Mouse (Mus musculus): ENCODE results near the gene 4930503B20Rik. TPM values are rescaled to one million over a fixed set of nuclear protein-coding genes. Genes with fewer than 3 reads are reported as not detected.

The 4930503B20Rik gene
- total RNA-seq, 2 experiments from 2014 or later: not detected

GRCm38 (mm10) chr3:146650716-146651115, 401 bp downstream of the 4930503B20Rik start:
- no peak for DNase-seq

- no peak for DNase-seq
Observed at GRCm38 (mm10) chr3:146649311-146649894, 1.7 kb downstream of the 4930503B20Rik start.

GRCm38 (mm10) chr3:146641818-146642427, 9.2 kb downstream of the 4930503B20Rik start:
- DNase-seq: no peak

GRCm38 (mm10) chr3:146632506-146632905, 18.6 kb downstream of the 4930503B20Rik start:
- DNase-seq: no peak

DNA sequence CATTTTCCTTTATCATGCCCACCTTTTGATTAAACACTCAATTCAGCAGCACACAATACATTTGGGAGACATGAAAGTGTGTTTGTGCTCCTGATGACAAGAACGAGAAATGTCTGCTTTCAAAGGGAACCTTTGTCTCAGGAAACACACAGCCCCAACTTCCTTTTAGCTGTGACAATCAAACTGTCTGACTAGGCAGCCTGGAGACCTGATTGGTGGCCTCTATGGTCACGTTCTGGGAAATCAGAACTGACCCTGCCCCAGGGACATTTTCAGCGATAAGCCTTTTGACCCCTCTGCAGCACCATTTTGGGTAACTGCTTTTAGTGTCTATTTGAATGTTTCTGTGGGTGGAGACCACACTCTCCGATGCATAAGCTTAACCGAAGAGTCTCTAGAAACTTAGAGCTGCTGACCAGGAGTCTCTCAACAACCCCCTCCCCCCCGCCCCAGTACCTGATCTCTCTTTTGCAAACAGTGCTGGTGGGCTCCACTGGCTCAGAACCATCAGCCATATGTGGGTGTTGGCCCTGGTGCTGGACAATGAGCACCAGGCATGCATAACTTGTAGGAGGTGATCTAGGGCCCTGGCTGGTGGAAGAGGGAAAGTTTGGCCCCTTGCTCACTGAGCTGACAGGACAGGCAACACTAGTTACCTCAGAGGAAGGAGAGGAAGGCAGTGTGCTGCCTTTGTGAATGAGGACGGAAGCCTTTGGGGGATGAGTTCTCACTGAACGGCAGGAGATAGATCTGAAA, 22.7 kb downstream of the 4930503B20Rik start:
- DNase-seq: no peak

DNA sequence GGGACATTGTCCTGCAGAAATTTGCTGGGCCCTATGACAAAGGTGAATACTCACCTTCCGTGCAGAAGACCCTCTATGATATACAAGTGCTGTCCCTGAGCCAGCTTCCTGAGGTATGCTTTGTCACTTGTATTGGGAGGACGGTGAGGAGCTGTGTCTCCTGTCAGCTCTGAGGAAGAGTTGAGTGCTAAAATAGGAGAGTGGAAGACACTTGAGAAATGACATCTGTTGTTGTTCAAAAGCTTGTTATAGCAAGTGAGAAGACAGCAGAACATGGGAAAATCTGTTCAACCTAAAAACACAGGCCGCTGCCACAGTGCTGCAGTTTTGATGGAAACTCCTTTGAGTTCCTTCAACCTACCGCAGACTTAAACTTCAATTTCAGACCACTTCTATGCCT, 25.4 kb downstream of the 4930503B20Rik start:
- no peak for DNase-seq

GRCm38 (mm10) chr3:146621966-146622365, 29.2 kb downstream of the 4930503B20Rik start:
- DNase-seq: no peak

DNA sequence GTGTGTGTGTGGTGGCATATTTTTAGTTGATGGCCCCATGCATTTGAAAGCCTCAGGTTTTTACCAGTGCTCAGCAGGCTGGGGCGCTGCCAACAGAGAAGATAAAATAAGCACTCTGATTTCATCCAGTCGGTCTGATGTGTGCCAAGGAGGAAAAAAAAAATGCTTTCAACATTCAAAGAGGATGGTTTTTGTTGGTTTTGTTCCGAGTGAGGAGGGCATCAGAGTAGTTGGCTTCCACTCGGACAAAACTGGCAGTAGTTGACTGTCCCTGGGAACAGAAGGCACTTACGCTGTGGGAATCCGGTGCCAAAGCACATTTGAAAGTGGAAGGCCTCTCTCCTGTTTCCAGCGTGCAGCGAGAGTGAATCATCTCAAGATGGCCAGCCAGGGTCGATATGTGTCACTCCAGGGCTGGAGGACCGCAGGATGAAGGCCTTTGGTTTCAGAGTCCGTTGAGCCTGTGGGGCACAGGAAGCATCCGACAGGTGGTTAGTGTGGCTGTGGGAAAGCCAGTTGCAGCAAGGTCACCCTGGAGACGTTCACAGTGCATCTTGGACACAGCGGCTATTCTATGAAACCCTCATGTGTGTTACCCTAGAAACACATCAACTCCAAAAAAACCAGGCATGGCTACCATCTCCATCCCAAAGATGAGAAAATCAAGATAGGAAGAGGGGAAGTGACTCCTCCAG, 30.4 kb downstream of the 4930503B20Rik start:
- peak; percentile 56 to 66 for DNase-seq

DNA sequence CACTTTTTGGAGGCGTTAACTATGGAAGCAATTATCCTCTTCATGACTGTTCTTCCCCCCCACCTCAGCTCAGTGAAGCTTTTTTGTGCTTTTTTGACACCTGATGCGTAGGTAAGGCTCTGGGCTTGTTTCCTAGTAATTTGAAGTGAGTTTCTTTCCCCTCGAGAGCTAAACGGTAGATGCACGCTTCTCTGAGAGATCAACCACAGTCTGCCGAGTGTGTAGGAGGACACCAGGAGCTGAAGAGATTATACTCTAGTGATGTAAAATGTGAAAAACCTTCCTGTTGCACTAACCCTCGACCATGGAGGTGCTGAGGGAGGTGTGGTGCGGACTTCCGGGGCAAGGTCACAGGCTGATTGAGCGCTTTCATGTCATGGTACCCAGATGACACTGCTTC, 31.0 kb downstream of the 4930503B20Rik start:
- DNase-seq: no peak

- no peak for DNase-seq
Observed at GRCm38 (mm10) chr3:146618357-146618756, 32.8 kb downstream of the 4930503B20Rik start.

DNA sequence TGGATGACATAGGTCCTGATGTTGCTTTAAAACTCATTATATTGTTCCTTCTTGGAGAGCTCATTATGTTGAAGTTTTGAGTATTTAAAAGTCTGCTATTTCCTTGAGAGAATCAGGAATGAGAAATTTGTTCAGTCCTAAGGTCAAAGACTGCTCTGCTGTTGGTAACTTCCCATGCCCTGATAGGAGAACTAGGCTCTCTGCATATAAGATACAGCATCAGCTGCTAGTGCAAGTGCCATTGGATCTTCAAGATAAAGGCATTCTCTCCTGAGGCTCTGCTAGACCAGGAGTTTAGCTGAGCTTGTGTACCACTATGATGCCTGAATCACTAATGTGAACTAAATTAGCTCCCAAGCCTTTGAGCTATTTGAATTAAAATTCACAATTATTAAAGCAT, 33.2 kb downstream of the 4930503B20Rik start:
- no peak for DNase-seq

DNA sequence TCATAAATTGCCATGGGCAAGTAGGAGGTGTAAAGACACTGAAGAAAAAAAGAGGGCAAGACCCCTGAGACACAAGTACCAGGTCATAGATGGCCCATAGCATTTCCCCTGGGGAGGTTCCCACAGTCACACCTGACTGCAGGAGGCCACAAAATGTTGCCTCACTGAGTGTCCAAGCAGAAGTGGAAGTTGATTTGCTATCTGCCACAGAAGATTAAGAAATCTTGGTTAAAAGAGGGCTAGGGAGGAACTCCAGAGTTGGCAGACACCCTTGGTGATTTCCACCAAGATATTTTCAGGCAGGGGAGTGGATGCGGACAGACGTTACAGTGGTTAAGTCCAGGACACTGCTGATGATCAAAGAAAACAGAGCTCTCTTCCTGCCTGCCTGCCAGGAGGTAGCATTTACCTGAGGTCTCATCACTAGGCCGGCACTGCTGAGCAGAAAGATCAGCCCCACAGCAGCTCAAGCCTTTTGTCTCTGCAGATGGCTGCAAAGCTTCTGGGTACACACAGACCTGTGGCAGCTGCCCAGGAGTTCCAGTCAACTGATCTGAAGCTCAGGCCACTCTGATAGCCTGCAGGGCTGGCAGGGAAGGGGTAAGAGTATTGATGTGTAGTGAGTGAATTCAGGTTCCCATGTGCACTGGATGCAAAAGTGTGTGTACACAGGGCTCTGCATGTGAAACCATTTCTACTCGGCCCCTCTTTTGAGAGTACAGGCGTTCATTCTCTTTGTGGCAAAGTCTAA, 34.4 kb downstream of the 4930503B20Rik start:
- no peak for DNase-seq

- DNase-seq: no peak
Observed at GRCm38 (mm10) chr3:146615496-146615895, 35.6 kb downstream of the 4930503B20Rik start, which contains the start of gene Dnase2b. Gene Dnase2b, minus strand, starts transcription at chr3:146615596.

- no peak for DNase-seq
Observed at GRCm38 (mm10) chr3:146611821-146612220, 39.3 kb downstream of the 4930503B20Rik start.

DNA sequence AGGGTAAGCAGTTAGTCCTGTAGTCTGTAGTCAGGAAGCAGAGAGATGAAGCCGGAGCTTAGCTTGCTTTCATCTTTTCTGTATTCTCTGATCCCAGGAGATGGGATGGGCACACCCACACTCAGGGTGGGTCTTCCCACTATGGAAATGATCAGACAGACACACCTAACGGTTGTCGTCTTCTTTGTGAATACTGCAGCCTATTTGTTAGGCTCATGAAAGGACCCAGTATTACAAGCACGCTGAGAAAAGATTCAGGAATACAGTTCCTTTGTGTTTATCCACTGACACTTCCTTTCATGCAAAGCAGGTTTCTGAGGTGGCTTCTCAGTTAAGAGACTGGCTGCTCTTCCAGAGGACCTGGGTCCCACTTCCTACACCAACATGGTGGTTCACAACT, 39.9 kb downstream of the 4930503B20Rik start:
- no peak for DNase-seq

- DNase-seq: no peak
Observed at GRCm38 (mm10) chr3:146610322-146610721, 40.8 kb downstream of the 4930503B20Rik start.

GRCm38 (mm10) chr3:146607368-146607767, 43.7 kb downstream of the 4930503B20Rik start:
- peak in 1 of 2 experiments; percentile 17 for DNase-seq

DNA sequence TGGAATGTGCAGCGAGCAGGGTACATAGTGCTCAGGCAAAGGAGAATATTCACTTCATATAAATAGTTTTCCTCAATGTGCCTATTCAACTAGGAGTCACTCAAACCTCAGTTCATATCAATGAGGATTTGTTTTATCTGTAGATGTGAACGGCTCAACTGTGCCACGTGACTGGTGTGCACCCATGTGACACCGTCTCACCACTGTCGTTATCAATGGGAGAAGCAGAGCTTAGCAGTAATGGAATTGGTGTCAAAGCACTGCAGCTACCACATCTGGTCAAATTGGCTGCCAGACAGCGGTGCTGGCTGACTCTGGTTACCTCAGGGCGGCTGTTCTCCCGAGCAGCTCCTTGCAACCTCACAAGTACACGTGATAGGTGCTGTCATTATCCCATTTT, 46.5 kb downstream of the 4930503B20Rik start:
- DNase-seq: no peak

GRCm38 (mm10) chr3:146602531-146602930, 48.6 kb downstream of the 4930503B20Rik start:
- no peak for DNase-seq

- DNase-seq: no peak
Observed at GRCm38 (mm10) chr3:146601205-146601604, 49.9 kb downstream of the 4930503B20Rik start.

DNA sequence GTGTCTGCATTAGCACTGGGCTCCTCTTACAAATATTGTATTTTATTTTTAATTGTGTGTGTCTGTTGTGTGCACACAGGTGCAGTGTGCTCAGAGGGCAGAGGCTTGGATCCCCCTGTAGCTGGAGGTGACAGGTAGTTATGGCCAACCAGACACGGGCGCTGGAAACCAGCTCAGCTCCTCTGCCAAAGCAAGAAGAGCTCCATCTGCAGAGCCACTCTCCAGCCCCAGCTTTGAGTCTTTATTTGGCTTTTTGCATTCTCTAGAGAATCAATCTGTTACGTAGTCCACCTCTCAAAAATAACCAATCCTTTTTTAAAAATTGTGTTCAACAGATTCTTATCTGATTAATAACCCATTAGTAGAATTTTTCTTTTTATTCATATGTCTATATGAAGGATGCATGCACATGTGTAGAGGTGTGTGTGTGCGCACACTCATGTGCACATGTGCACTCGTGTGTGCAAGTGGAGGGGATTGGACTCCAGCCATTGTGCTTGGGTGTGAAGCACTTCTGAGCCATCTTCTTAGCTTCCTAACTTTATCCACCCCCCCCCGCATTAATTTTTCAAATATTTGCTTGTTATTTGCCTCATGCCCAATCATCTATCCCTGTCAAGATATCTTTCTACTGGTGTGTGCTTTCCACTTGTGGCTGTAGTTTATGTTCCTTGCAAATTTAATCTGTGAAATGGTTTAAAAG, 51.8 kb downstream of the 4930503B20Rik start:
- no peak for DNase-seq

- peak; percentile 21 to 28 for DNase-seq
Observed at GRCm38 (mm10) chr3:146598411-146598810, 52.7 kb downstream of the 4930503B20Rik start.

All from layer of hippocampus, postnatal 36 days (tissue).